Mouse (Mus musculus): ENCODE measurements at regions not wholly inside any gene's neighbourhood (a gene's known extent, or its start where the extent isn't known, plus 50 kb on each side); places are given as distances from the start of the nearest gene placed in this dataset.

- no peak for DNase-seq (ENCODE audit: low spot score)
Measured at GRCm38 (mm10) chr12:107834512-107834911, 168.9 kb downstream of the Bcl11b start.

- DNase-seq (ENCODE audit: low spot score), result no peak
Measured at GRCm38 (mm10) chr12:107837741-107838140, 165.7 kb downstream of the Bcl11b start.

- no peak for DNase-seq (ENCODE audit: low spot score)
Measured at GRCm38 (mm10) chr12:107844631-107845030, 158.8 kb downstream of the Bcl11b start.

- no peak for DNase-seq (ENCODE audit: low spot score)
Measured at GRCm38 (mm10) chr12:107850591-107850990, 152.8 kb downstream of the Bcl11b start.

- no peak for DNase-seq (ENCODE audit: low spot score)
Measured at GRCm38 (mm10) chr12:107852921-107853320, 150.5 kb downstream of the Bcl11b start.

GRCm38 (mm10) chr12:107855547-107855946 is 147.9 kb downstream of the Bcl11b start:
- no peak for DNase-seq (ENCODE audit: low spot score)

GRCm38 (mm10) chr12:107856421-107857043 is 146.9 kb downstream of the Bcl11b start:
- DNase-seq (ENCODE audit: low spot score), result no peak

- DNase-seq (ENCODE audit: low spot score), result no peak
Measured at GRCm38 (mm10) chr12:107858536-107859280, 144.7 kb downstream of the Bcl11b start.

GRCm38 (mm10) chr12:107859750-107860149 is 143.7 kb downstream of the Bcl11b start:
- no peak for DNase-seq (ENCODE audit: low spot score)

- no peak for DNase-seq (ENCODE audit: low spot score)
Measured at GRCm38 (mm10) chr12:107860358-107860757, 143.0 kb downstream of the Bcl11b start.
